Mouse (Mus musculus) limb, embryonic 10.5 days (tissue): ENCODE measurements around the gene Dpf3. TPM values are rescaled to one million over a fixed set of nuclear protein-coding genes. Genes with fewer than 3 reads are reported as not detected.

Experiments
- DNase-seq: peaks from one replicate; pipeline ENCODE4 v3.0.0-alpha.2; 2017; ENCODE audit warnings: low spot score
- H3K27ac ChIP-seq: fragments of 300-500 bp; sonication (generic); 2 replicates; pipeline ENCODE4 v1.5.1; 2016; ENCODE audit warnings: mild to moderate bottlenecking
- H3K27me3 ChIP-seq: fragments of 300-500 bp; sonication (generic); 2 replicates; pipeline ENCODE4 v1.6.1; 2016; ENCODE audit warnings: low read depth, mild to moderate bottlenecking; ENCODE audit not compliant: poor library complexity, severe bottlenecking
- H3K36me3 ChIP-seq: fragments of 300-500 bp; sonication (generic); 2 replicates; pipeline ENCODE4 v1.6.1; 2016; ENCODE audit warnings: mild to moderate bottlenecking, moderate library complexity
- H3K4me1 ChIP-seq: fragments of 300-500 bp; sonication (generic); 2 replicates; pipeline ENCODE4 v1.6.1; 2016
- H3K4me3 ChIP-seq: fragments of 300-500 bp; sonication (generic); 2 replicates; pipeline ENCODE4 v1.5.1; 2016; ENCODE audit warnings: mild to moderate bottlenecking, moderate library complexity
- H3K9me3 ChIP-seq: fragments of 300-500 bp; sonication (generic); replicated peaks from 2 replicates; pipeline ENCODE4 v1.6.1; 2016; ENCODE audit warnings: mild to moderate bottlenecking
- WGBS: fragments of 180-500 bp; shearing (Covaris S2); methylation state at CpG from one replicate; pipeline ENCODE4 v1.1.7; 2016; 5-methylcytosine and 5-hydroxymethylcytosine counted together
- polyA plus RNA-seq: library from polyadenylated mRNA; unstranded; fragments of >200 nt; fragmentation: Nextera tagmentation; extraction: Ambion mirVana; gene quantifications from 2 replicates; pipeline ENCODE4 v1.2.1, GENCODE M21; 2016

Dpf3 gene
- polyA plus RNA-seq, 1 experiment from 2014 or later = 2.6 TPM

DNA sequence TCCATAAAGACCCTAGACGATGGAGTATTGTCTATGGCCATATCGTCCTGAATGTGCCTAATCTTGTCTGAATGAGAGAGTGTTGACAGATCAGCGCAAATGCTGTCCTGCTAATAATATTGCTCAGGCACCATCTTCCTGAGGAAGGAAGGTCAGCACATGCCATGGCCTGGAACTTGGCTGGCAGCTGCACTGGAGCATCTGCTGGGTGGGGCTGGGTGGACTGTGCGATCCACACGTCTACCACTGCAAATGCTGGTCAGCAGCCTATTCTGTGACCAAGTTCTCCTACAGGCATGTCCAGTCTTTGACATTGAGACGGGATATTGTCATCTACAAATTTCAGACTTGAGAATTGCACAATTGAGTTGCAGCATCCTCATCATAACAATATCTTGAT is 257.8 kb downstream of the Dpf3 start:
- H3K4me1 ChIP-seq = peaks cover 4% of the 10 kb centered on the region; the same call in 1 of the 2 replicates

DNA sequence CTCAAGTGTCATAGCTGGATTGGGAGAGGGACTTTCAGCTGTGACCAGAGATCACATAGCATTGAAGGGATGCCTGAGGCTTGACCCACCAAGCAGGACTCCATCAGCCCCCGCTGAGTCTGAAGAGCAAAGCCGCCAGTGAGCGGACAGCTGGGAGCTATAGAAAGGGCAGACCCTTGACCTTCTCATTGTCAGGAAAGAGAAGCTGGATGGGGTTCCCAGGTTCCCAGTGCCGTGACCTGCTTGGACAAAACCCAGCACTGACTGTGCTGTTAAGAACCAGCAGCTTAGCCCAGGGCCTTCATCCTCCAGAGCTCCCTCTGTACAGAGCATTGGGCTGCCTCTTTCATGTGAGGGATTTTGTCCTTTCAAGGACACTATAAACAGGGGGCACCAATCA is 260.5 kb downstream of the Dpf3 start:
- no peaks in the 10 kb centered on the region for H3K9me3 ChIP-seq
- H3K4me1 ChIP-seq = 0 out of 2 replicates have a peak, but pooled peaks cover 2% of the 10 kb centered on the region
- no peaks in the 10 kb centered on the region for H3K27me3 ChIP-seq
- H3K27ac ChIP-seq = no peak overlapping the region
- no peak overlapping the region for H3K4me3 ChIP-seq
- H3K36me3 ChIP-seq = no peaks in the 10 kb centered on the region
- DNase-seq = no peak
- 62% methylated on average over 4 of the region's 4 CpGs for WGBS

More for the DNA sequence above, 257.8 kb downstream of the Dpf3 start:
- no peak overlapping the region for H3K27ac ChIP-seq
- H3K27me3 ChIP-seq = no peaks in the 10 kb centered on the region
- DNase-seq = no peak
- H3K9me3 ChIP-seq = no peaks in the 10 kb centered on the region
- H3K36me3 ChIP-seq = no peaks in the 10 kb centered on the region
- WGBS = 88% methylated on average over 6 of the region's 6 CpGs
- H3K4me3 ChIP-seq = no peak overlapping the region

DNA sequence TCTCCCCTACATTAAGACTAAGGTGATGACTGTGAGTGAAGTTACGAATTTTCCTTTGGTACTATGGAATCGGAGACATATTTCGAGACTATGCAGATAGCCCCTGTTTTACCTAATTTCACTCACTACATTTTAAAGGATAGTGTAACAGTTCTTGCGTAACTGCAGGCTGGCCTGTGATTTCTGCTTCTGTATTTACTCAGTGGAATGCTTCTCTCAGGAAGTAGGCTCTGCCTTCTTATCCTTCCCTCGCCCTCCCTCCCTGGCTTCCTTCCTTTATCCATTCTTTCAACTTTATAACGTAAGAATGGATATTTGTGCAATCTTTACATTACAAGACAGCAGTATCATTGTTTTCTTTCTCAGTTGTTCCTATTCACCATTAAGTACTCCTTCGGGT is 266.6 kb downstream of the Dpf3 start:
- DNase-seq = no peak
- H3K9me3 ChIP-seq = no peaks in the 10 kb centered on the region
- H3K36me3 ChIP-seq = no peaks in the 10 kb centered on the region
- no peak overlapping the region for H3K4me3 ChIP-seq
- WGBS = 85% methylated on average over 7 of the region's 7 CpGs
- no peaks in the 10 kb centered on the region for H3K4me1 ChIP-seq
- H3K27ac ChIP-seq = no peak overlapping the region
- no peaks in the 10 kb centered on the region for H3K27me3 ChIP-seq

DNA sequence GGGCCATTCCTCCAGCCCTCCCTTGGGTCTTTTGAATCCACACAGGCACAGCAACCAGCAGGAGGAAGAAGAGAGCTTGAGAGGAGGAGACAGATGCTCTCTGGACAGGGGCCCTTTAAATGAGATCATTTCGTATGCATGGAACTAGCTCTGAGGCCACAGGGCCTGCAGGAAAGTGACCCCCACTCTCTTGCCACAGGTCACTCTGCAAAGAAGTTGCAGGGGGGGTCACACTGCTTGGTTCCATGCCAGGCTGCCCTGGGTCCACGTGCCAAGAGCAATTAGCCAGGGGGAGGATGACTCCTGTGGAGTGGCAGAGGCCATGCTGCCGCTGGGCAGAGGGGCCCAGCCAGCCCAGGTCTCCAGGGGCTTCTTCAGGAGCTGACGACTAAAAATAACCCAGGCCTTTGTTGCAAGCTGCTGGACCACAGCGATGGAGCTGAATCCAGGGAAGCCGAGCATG is 273.6 kb downstream of the Dpf3 start:
- Histone ChIP-seq H3K36me3 (no peaks in the 10 kb centered on the region), H3K27me3 (no peaks in the 10 kb centered on the region), H3K27ac (no peak overlapping the region), H3K9me3 (no peaks in the 10 kb centered on the region), H3K4me1 (peaks cover 20% of the 10 kb centered on the region), H3K4me3 (no peak overlapping the region)
- DNase-seq = no peak
- 60% methylated on average over 6 of the region's 6 CpGs for WGBS

DNA sequence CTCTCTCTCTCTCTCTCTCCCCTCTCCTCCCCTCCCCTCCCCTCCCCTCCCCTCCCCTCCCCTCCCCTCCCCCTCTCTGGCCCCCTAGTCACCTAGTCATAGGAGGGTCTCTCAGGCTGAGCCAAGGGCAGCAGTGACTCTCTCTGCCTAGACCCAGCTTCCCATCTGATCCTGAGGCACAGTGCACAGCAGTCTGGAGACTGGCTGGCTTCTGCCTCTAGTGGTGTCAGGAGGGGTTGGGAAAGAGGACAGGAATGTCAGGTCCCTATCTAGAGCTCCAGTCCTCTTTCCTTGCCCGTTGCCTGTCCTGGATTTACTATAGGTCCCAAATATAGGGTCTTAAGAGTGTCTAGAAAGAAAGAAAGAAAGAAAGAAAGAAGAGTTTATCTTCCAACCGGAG is 275.5 kb downstream of the Dpf3 start:
- Histone ChIP-seq H3K27me3 (no peaks in the 10 kb centered on the region), H3K9me3 (no peaks in the 10 kb centered on the region), H3K4me1 (peaks cover 28% of the 10 kb centered on the region), H3K36me3 (no peaks in the 10 kb centered on the region), H3K4me3 (no peak overlapping the region), H3K27ac (no peak overlapping the region)
- DNase-seq = no peak
- 59% methylated on average over 2 of the region's 2 CpGs for WGBS

DNA sequence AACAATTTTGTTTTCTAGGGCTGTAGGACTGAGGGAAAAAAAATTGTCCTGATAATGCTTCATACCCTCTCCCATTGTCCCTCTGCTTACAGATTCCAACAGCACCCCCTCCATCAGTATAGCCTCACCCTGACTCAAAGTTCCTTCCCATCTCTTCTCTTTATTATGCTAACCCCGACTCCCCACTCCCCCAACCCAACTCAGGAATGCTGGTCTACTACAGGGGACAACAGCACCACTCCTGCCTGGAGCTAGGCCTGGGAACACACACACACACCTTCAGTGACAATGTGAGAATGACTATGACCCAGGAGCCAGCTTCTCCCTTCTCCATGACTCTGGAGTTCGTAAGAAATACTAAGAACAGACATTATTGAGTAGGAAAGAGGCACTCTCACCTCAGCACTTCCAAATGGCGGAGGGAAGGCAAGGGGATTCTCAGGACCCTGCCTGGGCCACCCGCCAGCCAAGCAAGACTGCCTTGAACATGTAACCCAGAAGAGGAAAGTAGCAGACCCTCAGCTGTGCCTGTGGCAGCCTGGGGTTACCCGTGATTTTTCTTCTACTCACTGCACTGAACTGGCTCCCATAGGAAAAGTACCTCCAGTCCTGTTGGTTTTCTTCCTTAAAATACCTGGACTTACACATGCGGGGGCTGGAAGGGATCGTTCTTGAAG is 276.2 kb downstream of the Dpf3 start:
- Histone ChIP-seq H3K4me3 (no peak overlapping the region), H3K27me3 (no peaks in the 10 kb centered on the region), H3K27ac (no peak overlapping the region), H3K4me1 (peaks cover 28% of the 10 kb centered on the region), H3K9me3 (no peaks in the 10 kb centered on the region), H3K36me3 (no peaks in the 10 kb centered on the region)
- WGBS = 70% methylated on average over 7 of the region's 7 CpGs
- no peak for DNase-seq

DNA sequence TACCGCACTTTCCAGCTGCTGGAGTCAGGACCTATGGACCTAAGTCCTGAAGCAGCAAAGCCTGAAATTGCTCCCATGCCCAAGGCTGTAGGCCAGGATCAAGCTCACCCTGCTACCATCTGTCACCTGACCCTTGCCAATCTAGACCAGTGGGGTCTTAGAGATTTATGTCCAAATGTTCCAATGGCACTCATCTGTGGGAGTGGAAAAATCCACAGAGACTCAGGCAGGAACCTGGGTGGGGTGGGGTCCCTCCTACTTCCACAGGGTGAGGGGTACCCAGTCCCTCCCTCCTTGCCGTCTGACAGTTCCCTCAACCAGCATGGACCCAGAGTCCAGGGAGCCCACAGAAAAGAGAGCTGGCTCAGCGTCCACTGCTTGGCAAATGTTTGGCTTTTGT is 276.8 kb downstream of the Dpf3 start:
- H3K36me3 ChIP-seq = no peaks in the 10 kb centered on the region
- H3K4me1 ChIP-seq = peaks cover 28% of the 10 kb centered on the region
- H3K27me3 ChIP-seq = no peaks in the 10 kb centered on the region
- no peak overlapping the region for H3K27ac ChIP-seq
- H3K9me3 ChIP-seq = no peaks in the 10 kb centered on the region
- DNase-seq = no peak
- WGBS = 86% methylated on average over 3 of the region's 3 CpGs
- no peak overlapping the region for H3K4me3 ChIP-seq

DNA sequence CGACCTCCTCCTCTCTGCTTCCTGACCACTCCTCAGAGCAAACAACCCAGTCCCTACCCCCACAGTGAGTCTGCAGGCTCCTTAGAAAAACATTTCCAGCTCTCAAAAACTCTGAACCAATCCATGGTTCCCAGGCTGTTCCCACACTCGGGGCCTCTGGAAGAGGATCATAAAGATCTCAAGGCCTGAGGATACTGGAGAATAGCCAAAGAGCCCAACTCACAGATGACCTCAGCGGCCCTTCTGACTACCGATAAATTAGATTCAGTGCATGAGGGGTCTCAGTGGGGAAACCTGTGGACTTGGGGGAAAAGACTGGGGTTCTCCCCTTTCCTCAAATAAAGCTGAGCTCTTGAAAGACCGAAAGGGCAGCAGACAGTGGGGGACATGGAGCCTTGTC is 277.2 kb downstream of the Dpf3 start:
- Histone ChIP-seq H3K4me1 (peaks cover 28% of the 10 kb centered on the region), H3K36me3 (no peaks in the 10 kb centered on the region), H3K9me3 (no peaks in the 10 kb centered on the region), H3K4me3 (no peak overlapping the region), H3K27me3 (no peaks in the 10 kb centered on the region), H3K27ac (no peak overlapping the region)
- no peak for DNase-seq
- WGBS = 66% methylated on average over 5 of the region's 5 CpGs

DNA sequence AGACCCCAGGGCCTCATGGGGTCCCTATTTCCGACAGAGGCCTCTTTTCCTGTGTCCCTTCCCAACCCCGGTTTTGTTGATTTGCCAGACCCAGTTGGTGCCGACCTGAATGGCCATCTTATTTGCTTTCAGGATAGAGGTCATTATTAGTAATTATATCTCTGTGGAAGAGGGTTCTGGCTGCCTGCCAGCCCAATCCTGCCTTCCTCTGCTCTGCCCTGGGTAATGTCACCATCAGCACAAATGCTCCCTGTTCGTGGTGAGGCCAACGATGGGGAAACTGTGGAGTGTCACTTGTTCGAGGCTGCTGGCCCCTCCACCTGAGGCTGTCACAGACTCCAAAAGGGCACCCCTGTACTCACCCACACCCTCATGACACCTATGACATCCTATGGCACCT is 278.1 kb downstream of the Dpf3 start:
- Histone ChIP-seq H3K27me3 (no peaks in the 10 kb centered on the region), H3K4me1 (peaks cover 29% of the 10 kb centered on the region), H3K9me3 (no peaks in the 10 kb centered on the region), H3K27ac (peak overlapping the region; percentile 9; the same call in 1 of the 2 replicates), H3K36me3 (no peaks in the 10 kb centered on the region), H3K4me3 (no peak overlapping the region)
- WGBS = 55% methylated on average over 6 of the region's 6 CpGs
- no peak for DNase-seq

DNA sequence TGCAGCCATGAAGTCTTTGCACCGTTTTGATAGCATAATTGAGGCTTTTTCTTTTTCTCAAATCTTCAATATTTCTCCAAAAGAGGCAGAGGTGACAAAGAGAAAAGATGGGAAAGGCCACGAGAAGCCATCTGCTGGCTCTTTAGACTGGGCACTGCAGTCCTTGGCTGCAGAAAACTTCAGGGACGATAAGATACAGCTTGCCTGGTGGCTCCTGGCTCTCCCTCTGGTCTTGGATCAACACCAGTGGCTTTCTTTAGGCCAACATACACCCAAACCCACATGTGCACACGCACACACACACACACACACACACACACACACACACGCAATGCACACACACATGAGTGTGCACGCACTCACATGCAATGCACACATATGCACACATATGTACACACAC is 278.7 kb downstream of the Dpf3 start:
- no peaks in the 10 kb centered on the region for H3K36me3 ChIP-seq
- no peak overlapping the region for H3K4me3 ChIP-seq
- no peak overlapping the region for H3K27ac ChIP-seq
- peaks cover 26% of the 10 kb centered on the region for H3K4me1 ChIP-seq
- no peaks in the 10 kb centered on the region for H3K9me3 ChIP-seq
- no peak for DNase-seq
- 67% methylated on average over 6 of the region's 6 CpGs for WGBS
- H3K27me3 ChIP-seq = no peaks in the 10 kb centered on the region

DNA sequence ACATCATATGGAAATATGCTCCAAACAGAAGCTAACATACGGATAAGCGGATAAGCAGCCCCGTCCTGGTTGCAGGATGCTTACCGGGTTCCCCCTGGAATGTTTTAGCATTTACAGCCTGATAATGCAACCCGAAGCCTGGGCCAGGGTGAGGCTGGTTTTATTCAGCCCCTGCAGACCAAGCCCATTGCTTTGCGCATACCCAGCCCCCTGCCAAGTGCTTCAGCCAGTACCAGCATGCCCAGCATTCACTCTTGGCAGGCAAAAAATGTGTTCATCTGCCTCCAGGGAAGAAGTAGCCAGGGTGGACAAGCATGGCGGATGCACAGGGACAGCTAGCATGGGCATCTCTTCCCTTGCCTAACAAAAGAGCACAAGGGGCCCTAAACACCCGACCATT is 279.5 kb downstream of the Dpf3 start:
- Histone ChIP-seq H3K4me3 (no peak overlapping the region), H3K9me3 (no peaks in the 10 kb centered on the region), H3K4me1 (peaks cover 25% of the 10 kb centered on the region), H3K27me3 (no peaks in the 10 kb centered on the region), H3K27ac (no peak overlapping the region), H3K36me3 (no peaks in the 10 kb centered on the region)
- DNase-seq = no peak
- WGBS = 53% methylated on average over 8 of the region's 8 CpGs

DNA sequence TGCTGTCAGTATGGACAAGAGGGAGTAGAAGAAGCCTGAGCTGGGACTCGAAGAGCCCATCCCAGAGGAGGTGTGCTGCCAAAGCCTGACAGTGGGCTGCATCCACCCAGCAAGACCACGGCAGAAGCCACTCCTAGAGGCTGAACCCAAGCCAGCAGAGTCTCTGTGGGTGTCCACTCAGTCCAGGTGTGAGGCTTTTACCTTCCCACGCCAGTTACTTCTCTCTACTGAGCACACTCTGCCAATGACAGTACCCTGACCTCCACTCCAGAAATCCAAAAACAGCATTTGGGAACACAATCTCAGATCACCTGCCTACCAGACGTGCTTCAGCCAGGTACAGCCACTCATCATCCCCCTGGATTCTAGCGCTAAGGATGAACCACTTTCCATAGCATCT is 280.0 kb downstream of the Dpf3 start:
- H3K4me3 ChIP-seq = no peak overlapping the region
- H3K36me3 ChIP-seq = no peaks in the 10 kb centered on the region
- no peak overlapping the region for H3K27ac ChIP-seq
- no peaks in the 10 kb centered on the region for H3K9me3 ChIP-seq
- DNase-seq = no peak
- 63% methylated on average over 5 of the region's 5 CpGs for WGBS
- no peaks in the 10 kb centered on the region for H3K27me3 ChIP-seq
- peaks cover 25% of the 10 kb centered on the region for H3K4me1 ChIP-seq

DNA sequence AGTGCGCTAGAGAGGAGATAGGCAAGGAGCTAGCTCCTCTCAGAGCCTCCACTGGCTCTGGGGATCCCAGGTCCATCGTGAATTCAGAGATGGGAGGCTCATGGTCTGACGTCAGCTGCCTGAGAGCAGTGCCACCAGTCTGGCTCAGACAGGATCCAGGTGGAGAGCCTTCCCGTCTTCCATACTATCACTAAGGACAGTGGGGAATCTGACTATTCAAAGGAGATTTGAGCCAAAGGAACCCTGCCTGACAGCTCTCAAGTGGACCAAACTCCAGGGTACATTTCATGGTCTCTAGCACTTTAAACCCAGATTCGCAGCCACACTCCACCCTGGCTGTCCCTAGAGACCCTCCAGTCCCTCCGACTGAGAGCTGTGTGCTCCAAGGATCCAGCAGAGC is 280.6 kb downstream of the Dpf3 start:
- no peaks in the 10 kb centered on the region for H3K9me3 ChIP-seq
- no peak overlapping the region for H3K4me3 ChIP-seq
- 72% methylated on average over 6 of the region's 6 CpGs for WGBS
- peaks cover 27% of the 10 kb centered on the region for H3K4me1 ChIP-seq
- no peak for DNase-seq
- H3K27me3 ChIP-seq = no peaks in the 10 kb centered on the region
- H3K27ac ChIP-seq = no peak overlapping the region
- H3K36me3 ChIP-seq = no peaks in the 10 kb centered on the region

DNA sequence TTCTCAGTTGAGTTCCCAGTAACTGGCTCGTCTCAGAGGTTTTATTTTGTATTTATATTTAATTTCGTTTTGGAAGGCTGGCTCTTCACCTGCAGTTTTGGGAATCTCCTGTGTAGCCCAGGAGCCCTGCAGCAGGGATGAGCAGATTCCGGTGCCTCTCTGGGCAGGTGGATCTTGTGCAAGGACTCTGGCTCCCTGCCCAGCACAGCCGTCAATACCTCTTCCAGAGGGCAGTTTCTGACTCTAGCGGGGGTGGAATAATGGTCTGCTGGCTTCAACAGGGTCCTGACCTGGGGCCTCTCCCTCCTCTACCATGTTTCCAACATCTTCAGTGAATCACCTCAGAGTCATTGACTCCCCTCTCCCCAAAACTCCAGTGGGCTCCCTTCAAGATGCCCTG is 283.2 kb downstream of the Dpf3 start:
- no peak for DNase-seq
- Histone ChIP-seq H3K4me3 (no peak overlapping the region), H3K4me1 (peaks cover 27% of the 10 kb centered on the region), H3K27ac (no peak overlapping the region), H3K27me3 (no peaks in the 10 kb centered on the region), H3K9me3 (no peaks in the 10 kb centered on the region), H3K36me3 (no peaks in the 10 kb centered on the region)
- 87% methylated on average over 5 of the region's 5 CpGs for WGBS
